Mouse (Mus musculus) cerebellum, postnatal 10 days (tissue): ENCODE results near the gene Ncmap.
"Not testable (repeated sequence)": the region's sequence is repeated elsewhere in the genome, so short reads cannot be mapped to it uniquely, and the experiment has no call there.

Experiments used
- DNase-seq, 2 experiments: peaks; one replicate each; pipeline ENCODE4 v3.0.0; 2021; ENCODE audit warnings: mixed read lengths in 2 of 2

Gene Ncmap

GRCm38 (mm10) chr4:135397551-135397950, 476 bp downstream of the Ncmap start:
- no peak for DNase-seq

GRCm38 (mm10) chr4:135396303-135396702, 1.7 kb downstream of the Ncmap start:
- no peak for DNase-seq

- DNase-seq: no peak
Measured at GRCm38 (mm10) chr4:135395375-135395774, 2.7 kb downstream of the Ncmap start.

GRCm38 (mm10) chr4:135394666-135395065, 3.4 kb downstream of the Ncmap start:
- DNase-seq: no peak

- no peak for DNase-seq
Measured at GRCm38 (mm10) chr4:135393381-135393780, 4.6 kb downstream of the Ncmap start.

GRCm38 (mm10) chr4:135392801-135393200, 5.2 kb downstream of the Ncmap start:
- DNase-seq: no peak

- no peak for DNase-seq
Measured at GRCm38 (mm10) chr4:135391014-135391413, 7.0 kb downstream of the Ncmap start.

GRCm38 (mm10) chr4:135385614-135386013, 12.4 kb downstream of the Ncmap start:
- peak; percentile 39 to 56 for DNase-seq

GRCm38 (mm10) chr4:135382316-135382715, 15.7 kb downstream of the Ncmap start:
- DNase-seq: peak; percentile 88 to 91

GRCm38 (mm10) chr4:135381355-135381754, 16.7 kb downstream of the Ncmap start:
- DNase-seq: no peak

- no peak for DNase-seq
Measured at GRCm38 (mm10) chr4:135377241-135377640, 20.8 kb downstream of the Ncmap start.

GRCm38 (mm10) chr4:135375444-135375843, 22.6 kb downstream of the Ncmap start:
- DNase-seq: no peak

- DNase-seq: no peak
Measured at GRCm38 (mm10) chr4:135373299-135373698, 24.7 kb downstream of the Ncmap start.

- DNase-seq: no peak
Measured at GRCm38 (mm10) chr4:135370372-135370771, 27.7 kb downstream of the Ncmap start.

GRCm38 (mm10) chr4:135362828-135363227, 35.2 kb downstream of the Ncmap start:
- peak; percentile 21 to 32 for DNase-seq

GRCm38 (mm10) chr4:135361722-135362121, 36.3 kb downstream of the Ncmap start:
- no peak for DNase-seq

GRCm38 (mm10) chr4:135358736-135359135, 39.3 kb downstream of the Ncmap start:
- DNase-seq: peak; percentile 57 to 75

- DNase-seq: no peak
Measured at GRCm38 (mm10) chr4:135357221-135357920, 40.7 kb downstream of the Ncmap start.

- no peak for DNase-seq
Measured at GRCm38 (mm10) chr4:135355886-135356550, 42.0 kb downstream of the Ncmap start.

GRCm38 (mm10) chr4:135354751-135355150, 43.3 kb downstream of the Ncmap start:
- not testable (repeated sequence) for DNase-seq

- peak in 1 of 2 experiments; percentile 8 for DNase-seq
Measured at GRCm38 (mm10) chr4:135353794-135354450, 44.1 kb downstream of the Ncmap start.

GRCm38 (mm10) chr4:135353066-135353793, 44.8 kb downstream of the Ncmap start, which contains the start of gene Srrm1:
Gene Srrm1 (minus strand): TSS chr4:135353321.
- DNase-seq: peak; percentile 99 to 100
